Mouse (Mus musculus) cerebellum, adult 8-10 months (tissue): ENCODE results near the gene Olfr1015.

Source experiments
- DNase-seq: peaks from one replicate; pipeline ENCODE4 v3.0.0; 2022

Gene Olfr1015

DNA sequence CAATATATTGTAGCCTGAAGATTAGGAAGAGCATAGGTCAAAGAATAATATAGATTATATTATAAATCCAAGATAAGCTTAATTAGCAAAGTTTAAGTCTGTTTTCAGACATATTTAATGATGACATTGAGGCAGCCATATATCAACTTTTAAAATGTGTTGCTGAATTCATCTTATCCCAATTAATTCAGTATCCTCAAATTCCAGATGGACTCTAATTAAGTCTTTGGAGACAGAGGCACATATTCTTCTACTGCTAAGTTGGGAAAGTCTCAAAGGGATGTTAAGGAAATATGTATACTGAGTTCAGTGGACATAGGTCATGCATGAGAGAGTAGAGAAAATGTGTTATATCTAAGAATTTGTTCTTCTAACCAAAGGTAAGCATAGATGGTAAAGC, at the start of gene Olfr1015:
TSS of gene Olfr1015 (plus strand) at position 301 of the 400 bp plus-strand sequence.
- DNase-seq = no peak

DNA sequence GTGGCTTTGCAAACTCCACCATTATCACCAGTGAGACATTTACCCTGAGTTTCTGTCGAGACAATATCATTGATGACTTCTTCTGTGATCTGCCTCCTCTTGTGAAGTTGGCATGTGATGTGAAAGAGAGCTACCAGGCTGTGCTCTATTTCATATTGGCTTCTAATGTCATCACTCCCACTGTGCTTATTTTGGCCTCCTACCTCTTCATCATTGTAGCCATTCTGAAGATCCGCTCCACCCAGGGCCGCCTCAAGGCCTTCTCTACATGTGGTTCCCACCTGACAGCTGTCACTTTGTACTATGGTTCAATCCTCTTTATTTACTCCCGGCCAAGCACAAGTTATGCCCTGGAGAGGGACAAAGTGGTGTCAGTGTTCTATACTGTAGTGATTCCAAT, 28.0 kb upstream of the Olfr1015 start:
- DNase-seq = no peak

- no peak for DNase-seq
Observed at GRCm38 (mm10) chr2:85762666-85763065, 19.2 kb upstream of the Olfr1015 start, which contains the start of gene Olfr1012. TSS of gene Olfr1012 (minus strand) at chr2:85762766.

- DNase-seq = no peak
Observed at GRCm38 (mm10) chr2:85766798-85767197, 15.0 kb upstream of the Olfr1015 start, which contains the start of gene Olfr1013. TSS of gene Olfr1013 (plus strand) at chr2:85767098.

DNA sequence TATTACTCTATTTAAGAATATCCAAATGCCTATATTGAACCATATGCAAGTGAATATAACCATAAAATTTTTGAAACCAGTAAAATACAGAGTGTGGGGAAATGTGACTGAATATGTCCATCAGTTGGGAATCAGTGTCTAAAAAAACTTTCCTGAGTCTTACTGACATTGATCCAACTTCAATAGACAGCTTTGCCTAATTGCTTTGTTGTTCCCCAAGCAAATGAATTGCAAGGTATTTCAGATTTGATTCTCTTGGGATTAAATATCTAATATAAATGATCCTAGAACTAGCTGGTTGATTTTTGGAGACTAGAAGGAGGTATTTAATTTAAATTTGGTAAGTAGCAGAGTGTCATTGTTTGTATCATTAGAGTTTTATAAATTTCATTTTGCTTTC, 9.4 kb upstream of the Olfr1015 start, which contains the start of gene Olfr1014:
TSS of gene Olfr1014 (plus strand) at position 301 of the 400 bp plus-strand sequence.
- DNase-seq = no peak

DNA sequence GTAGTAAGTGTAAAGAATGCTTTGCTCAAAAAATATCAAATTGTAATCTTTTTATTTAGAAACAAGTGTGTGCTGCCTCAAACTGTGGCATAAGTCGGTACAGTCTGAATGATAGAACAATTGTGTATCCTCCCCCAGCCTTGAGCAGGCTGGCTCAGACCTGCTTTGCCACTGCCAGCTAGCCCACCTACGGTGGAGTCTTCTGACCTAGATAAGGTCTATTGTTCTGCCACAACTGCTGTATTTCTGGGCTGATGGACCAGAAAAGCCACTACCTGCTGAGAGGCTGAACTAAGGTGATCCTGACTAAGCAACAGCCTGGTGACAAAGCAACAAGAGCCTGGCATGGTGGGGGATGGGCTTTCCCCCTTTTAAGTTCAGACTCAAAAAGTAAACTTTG, 10.5 kb downstream of the Olfr1015 start:
- no peak for DNase-seq

DNA sequence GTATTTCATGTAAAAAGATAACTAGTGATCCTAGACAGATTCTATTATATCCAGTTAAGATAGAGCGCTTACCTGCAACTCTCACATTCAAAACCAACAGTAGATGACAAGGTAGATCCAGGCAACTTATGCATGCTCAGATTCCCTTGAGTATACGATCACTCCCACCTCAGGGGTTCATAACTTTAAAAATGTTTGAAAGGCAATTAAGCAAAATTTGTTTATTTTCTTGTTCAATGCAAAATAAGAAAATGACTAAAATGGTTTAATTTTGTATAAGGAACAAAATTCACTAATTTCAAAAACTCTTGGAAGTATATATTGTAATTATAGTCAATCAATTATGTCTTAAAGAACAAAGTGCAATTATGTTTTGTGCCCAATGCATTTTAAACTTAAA, 20.6 kb downstream of the Olfr1015 start, which contains the start of gene Olfr1016:
TSS of gene Olfr1016 (minus strand) at position 101 of the 400 bp plus-strand sequence.
- DNase-seq = no peak

DNA sequence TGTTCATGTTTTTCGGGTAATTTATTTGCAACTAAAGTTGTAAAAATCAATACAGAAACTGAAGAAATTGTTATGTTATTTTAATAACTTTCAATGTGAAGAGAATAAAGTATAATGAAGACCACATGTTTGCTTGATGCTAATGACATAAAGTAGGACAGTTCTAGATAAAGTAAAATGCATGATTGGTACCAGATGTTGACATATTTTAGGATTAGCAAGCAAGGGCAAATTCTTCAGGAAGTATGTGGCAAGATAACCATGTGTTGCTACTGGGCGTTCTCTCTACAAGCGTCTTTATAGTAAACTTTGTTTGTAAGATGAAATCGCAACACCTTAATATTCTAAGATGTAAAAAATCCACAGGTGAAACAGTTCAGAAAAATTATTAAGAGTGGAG, 22.7 kb downstream of the Olfr1015 start:
- DNase-seq = no peak

- no peak for DNase-seq
Observed at GRCm38 (mm10) chr2:85818179-85818578, 36.4 kb downstream of the Olfr1015 start, which contains the start of gene Olfr1018. TSS of gene Olfr1018 (plus strand) at chr2:85818479.
